Mouse (Mus musculus): ENCODE data around the gene Ttc39d. TPM values are rescaled to one million over a fixed set of nuclear protein-coding genes. Genes with fewer than 3 reads are reported as not detected.
"Not testable (repeated sequence)": the region's sequence is repeated elsewhere in the genome, so short reads cannot be mapped to it uniquely, and the experiment has no call there.

The Ttc39d gene
- polyA plus RNA-seq, 1 experiment = not detected

- H3K4me3 ChIP-seq (ENCODE audit: insufficient read depth, low read length) = no peak overlapping the region
- no peaks in the 10 kb centered on the region; the same call in 1 of the 2 replicates for H3K4me1 ChIP-seq (ENCODE audit: control insufficient read depth, insufficient read depth, low read length)
- no peak overlapping the region for H3K27ac ChIP-seq (ENCODE audit: insufficient read depth, low read length)
- TF ChIP-seq CTCF (IDR thresholded peaks at IDR 0.05; ENCODE audit: borderline replicate concordance, insufficient read depth, low read length) (no peak), POLR2A (IDR thresholded peaks at IDR 0.05; ENCODE audit: low read depth, low read length) (no peak)
Measured at GRCm38 (mm10) chr17:80169792-80170191, 37.5 kb upstream of the Ttc39d start.

DNA sequence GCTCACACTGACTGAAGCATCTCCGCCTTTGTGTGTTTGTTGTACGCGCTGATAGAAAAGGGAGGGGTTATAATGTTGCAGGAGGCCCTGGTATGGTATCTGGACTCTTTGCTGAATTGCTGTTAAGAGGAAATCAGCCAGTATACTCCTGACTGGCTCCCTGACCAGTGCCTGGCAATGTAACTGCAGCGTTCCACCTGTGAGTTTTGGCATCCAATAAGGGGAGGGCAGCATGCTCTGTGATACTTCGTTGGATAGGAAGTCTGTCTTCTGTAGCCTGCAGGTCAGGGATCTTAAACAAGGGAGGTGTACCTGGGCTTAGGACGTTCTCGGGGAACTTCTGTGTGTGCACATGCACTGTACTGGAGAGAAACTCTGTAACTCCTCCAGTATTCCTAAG lies 36.3 kb upstream of the Ttc39d start:
- Histone ChIP-seq H3K4me3 (ENCODE audit: insufficient read depth, low read length) (no peak overlapping the region), H3K4me1 (ENCODE audit: control insufficient read depth, insufficient read depth, low read length) (no peaks in the 10 kb centered on the region; the same call in 1 of the 2 replicates), H3K27ac (ENCODE audit: insufficient read depth, low read length) (no peak overlapping the region)
- no peak for TF ChIP-seq POLR2A (IDR thresholded peaks at IDR 0.05; ENCODE audit: low read depth, low read length)
- no peak for TF ChIP-seq CTCF (IDR thresholded peaks at IDR 0.05; ENCODE audit: borderline replicate concordance, insufficient read depth, low read length)

DNA sequence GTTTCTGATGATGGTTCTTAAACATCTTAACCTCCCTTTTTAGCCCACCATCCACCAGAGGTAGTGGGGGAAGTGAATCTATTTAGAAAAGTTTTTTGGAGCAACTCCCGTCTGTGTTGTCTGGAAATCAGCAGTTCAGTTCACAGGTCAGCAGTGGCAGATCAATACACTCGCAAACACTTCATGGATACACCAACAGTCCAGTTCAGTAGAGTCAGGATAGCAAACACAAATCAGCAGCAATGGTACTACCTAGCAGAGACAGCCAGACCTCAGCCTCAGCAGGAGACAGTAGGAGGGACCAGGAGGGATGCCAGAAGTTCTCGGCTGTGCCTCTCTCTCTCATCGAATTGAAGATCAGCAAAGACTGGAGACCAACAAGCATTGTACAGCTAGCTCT lies 35.3 kb upstream of the Ttc39d start:
- H3K27ac ChIP-seq (ENCODE audit: insufficient read depth, low read length) = no peak overlapping the region
- H3K4me3 ChIP-seq (ENCODE audit: insufficient read depth, low read length) = no peak overlapping the region
- no peak for TF ChIP-seq POLR2A (IDR thresholded peaks at IDR 0.05; ENCODE audit: low read depth, low read length)
- TF ChIP-seq CTCF (IDR thresholded peaks at IDR 0.05; ENCODE audit: borderline replicate concordance, insufficient read depth, low read length) = no peak
- H3K4me1 ChIP-seq (ENCODE audit: control insufficient read depth, insufficient read depth, low read length) = no peaks in the 10 kb centered on the region; the same call in 1 of the 2 replicates

- no peaks in the 10 kb centered on the region; the same call in 1 of the 2 replicates for H3K4me1 ChIP-seq (ENCODE audit: control insufficient read depth, insufficient read depth, low read length)
- no peak for TF ChIP-seq POLR2A (IDR thresholded peaks at IDR 0.05; ENCODE audit: low read depth, low read length)
- TF ChIP-seq CTCF (IDR thresholded peaks at IDR 0.05; ENCODE audit: borderline replicate concordance, insufficient read depth, low read length) = no peak
- no peak overlapping the region for H3K4me3 ChIP-seq (ENCODE audit: insufficient read depth, low read length)
- no peak overlapping the region for H3K27ac ChIP-seq (ENCODE audit: insufficient read depth, low read length)
Measured at GRCm38 (mm10) chr17:80172761-80173160, 34.5 kb upstream of the Ttc39d start.

GRCm38 (mm10) chr17:80173708-80174107 lies 33.6 kb upstream of the Ttc39d start:
- Histone ChIP-seq H3K4me1 (ENCODE audit: control insufficient read depth, insufficient read depth, low read length) (no peaks in the 10 kb centered on the region; the same call in 1 of the 2 replicates), H3K4me3 (ENCODE audit: insufficient read depth, low read length) (no peak overlapping the region), H3K27ac (ENCODE audit: insufficient read depth, low read length) (no peak overlapping the region)
- TF ChIP-seq CTCF (IDR thresholded peaks at IDR 0.05; ENCODE audit: borderline replicate concordance, insufficient read depth, low read length) (no peak), POLR2A (IDR thresholded peaks at IDR 0.05; ENCODE audit: low read depth, low read length) (no peak)

- H3K4me1 ChIP-seq (ENCODE audit: control insufficient read depth, insufficient read depth, low read length) = no peaks in the 10 kb centered on the region
- no peak overlapping the region for H3K4me3 ChIP-seq (ENCODE audit: insufficient read depth, low read length)
- no peak for TF ChIP-seq POLR2A (IDR thresholded peaks at IDR 0.05; ENCODE audit: low read depth, low read length)
- TF ChIP-seq CTCF (IDR thresholded peaks at IDR 0.05; ENCODE audit: borderline replicate concordance, insufficient read depth, low read length) = no peak
- no peak overlapping the region for H3K27ac ChIP-seq (ENCODE audit: insufficient read depth, low read length)
Measured at GRCm38 (mm10) chr17:80174146-80174545, 33.1 kb upstream of the Ttc39d start.

GRCm38 (mm10) chr17:80174699-80175385 lies 32.4 kb upstream of the Ttc39d start:
- Histone ChIP-seq H3K27ac (ENCODE audit: insufficient read depth, low read length) (no peak overlapping the region), H3K4me1 (ENCODE audit: control insufficient read depth, insufficient read depth, low read length) (no peaks in the 10 kb centered on the region), H3K4me3 (ENCODE audit: insufficient read depth, low read length) (no peak overlapping the region)
- no peak for TF ChIP-seq CTCF (IDR thresholded peaks at IDR 0.05; ENCODE audit: borderline replicate concordance, insufficient read depth, low read length)

DNA sequence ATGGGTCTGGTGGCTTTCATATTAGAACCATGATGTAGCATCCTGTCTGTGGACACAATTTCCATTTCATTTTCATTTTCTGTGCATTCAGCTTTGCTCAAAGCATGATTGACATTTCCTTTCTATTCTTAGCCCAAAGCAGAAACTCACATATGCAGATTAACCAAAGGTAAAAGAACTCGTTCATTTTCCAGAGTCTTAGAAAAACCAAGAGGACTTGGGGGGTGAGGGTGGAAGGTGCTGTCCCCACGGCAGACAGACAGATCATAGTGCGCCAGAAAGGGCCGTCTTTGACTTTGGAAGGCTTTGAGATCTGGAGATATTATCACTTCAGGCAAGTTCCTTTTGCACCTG lies 31.9 kb upstream of the Ttc39d start:
- TF ChIP-seq CTCF (IDR thresholded peaks at IDR 0.05; ENCODE audit: borderline replicate concordance, insufficient read depth, low read length) = no peak
- no peak for TF ChIP-seq POLR2A (IDR thresholded peaks at IDR 0.05; ENCODE audit: low read depth, low read length)
- H3K4me1 ChIP-seq (ENCODE audit: control insufficient read depth, insufficient read depth, low read length) = no peaks in the 10 kb centered on the region

GRCm38 (mm10) chr17:80175966-80176365 lies 31.3 kb upstream of the Ttc39d start:
- H3K27ac ChIP-seq (ENCODE audit: insufficient read depth, low read length) = no peak overlapping the region
- no peak overlapping the region for H3K4me3 ChIP-seq (ENCODE audit: insufficient read depth, low read length)
- TF ChIP-seq POLR2A (IDR thresholded peaks at IDR 0.05; ENCODE audit: low read depth, low read length) (no peak), CTCF (IDR thresholded peaks at IDR 0.05; ENCODE audit: borderline replicate concordance, insufficient read depth, low read length) (no peak)
- H3K4me1 ChIP-seq (ENCODE audit: control insufficient read depth, insufficient read depth, low read length) = no peaks in the 10 kb centered on the region

More for the DNA sequence above, 31.9 kb upstream of the Ttc39d start:
- Histone ChIP-seq H3K27ac (ENCODE audit: insufficient read depth, low read length) (no peak overlapping the region), H3K4me3 (ENCODE audit: insufficient read depth, low read length) (no peak overlapping the region)

- not testable (repeated sequence) for H3K4me1 ChIP-seq (ENCODE audit: control insufficient read depth, insufficient read depth, low read length); H3K4me3 ChIP-seq (ENCODE audit: insufficient read depth, low read length); H3K27ac ChIP-seq (ENCODE audit: insufficient read depth, low read length)
Measured at GRCm38 (mm10) chr17:80178846-80179245, 28.4 kb upstream of the Ttc39d start.

DNA sequence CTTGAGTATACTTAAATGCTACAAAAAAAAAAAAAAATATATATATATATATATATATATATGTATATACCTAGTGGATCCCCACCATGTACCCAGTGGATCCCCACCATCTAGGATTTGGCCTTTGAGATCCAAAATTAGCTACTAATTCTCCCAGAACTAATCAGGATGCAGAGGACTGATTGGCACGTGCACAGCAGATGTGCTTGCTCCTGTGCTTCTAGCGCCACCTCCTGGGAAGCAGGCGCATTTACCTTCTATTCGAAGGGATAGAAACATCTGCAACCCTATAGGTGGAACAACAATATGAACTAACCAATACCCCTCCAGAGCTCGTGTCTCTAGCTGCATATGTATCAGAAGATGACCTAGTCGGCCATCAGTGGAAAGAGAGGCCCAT lies 27.3 kb upstream of the Ttc39d start:
- H3K4me3 ChIP-seq (ENCODE audit: insufficient read depth, low read length) = no peak overlapping the region
- no peaks in the 10 kb centered on the region for H3K4me1 ChIP-seq (ENCODE audit: control insufficient read depth, insufficient read depth, low read length)
- TF ChIP-seq CTCF (IDR thresholded peaks at IDR 0.05; ENCODE audit: borderline replicate concordance, insufficient read depth, low read length) = peak; percentile 99
- no peak for TF ChIP-seq POLR2A (IDR thresholded peaks at IDR 0.05; ENCODE audit: low read depth, low read length)
- H3K27ac ChIP-seq (ENCODE audit: insufficient read depth, low read length) = no peak overlapping the region

All from embryonic fibroblast, embryonic 13.5 days (primary cell).